Mouse (Mus musculus) forebrain, embryonic 10.5 days (tissue): ENCODE measurements around the gene Vav2. TPM values are rescaled to one million over a fixed set of nuclear protein-coding genes. Genes with fewer than 3 reads are reported as not detected.

ENCODE experiments used
- DNase-seq: peaks from one replicate; pipeline ENCODE4 v3.0.0-alpha.2; 2017; ENCODE audit warnings: low spot score; ENCODE audit errors: extremely low spot score
- H3K27ac ChIP-seq: fragments of 300-500 bp; sonication (generic); 2 replicates; pipeline ENCODE4 v1.5.1; 2016; ENCODE audit warnings: mild to moderate bottlenecking
- H3K27me3 ChIP-seq: fragments of 300-500 bp; sonication (generic); 2 replicates; pipeline ENCODE4 v1.6.1; 2016; ENCODE audit warnings: mild to moderate bottlenecking; ENCODE audit not compliant: poor library complexity, severe bottlenecking
- H3K36me3 ChIP-seq: fragments of 300-500 bp; sonication (generic); replicated peaks from 2 replicates; pipeline ENCODE4 v1.6.1; 2016; ENCODE audit warnings: mild to moderate bottlenecking, moderate library complexity
- H3K4me1 ChIP-seq: fragments of 300-500 bp; sonication (generic); 2 replicates; pipeline ENCODE4 v1.6.1; 2016
- H3K4me3 ChIP-seq: fragments of 300-500 bp; sonication (generic); 2 replicates; pipeline ENCODE4 v1.5.1; 2016; ENCODE audit warnings: mild to moderate bottlenecking, moderate library complexity
- H3K9me3 ChIP-seq: fragments of 300-500 bp; sonication (generic); 2 replicates; pipeline ENCODE4 v1.6.1; 2016; ENCODE audit warnings: mild to moderate bottlenecking, moderate library complexity
- WGBS: fragments of 180-500 bp; shearing (Covaris S2); methylation state at CpG from one replicate; pipeline ENCODE4 v1.1.7; 2016; 5-methylcytosine and 5-hydroxymethylcytosine counted together
- polyA plus RNA-seq: library from polyadenylated mRNA; unstranded; fragments of >200 nt; fragmentation: Nextera tagmentation; extraction: Ambion mirVana; gene quantifications from 2 replicates; pipeline ENCODE4 v1.2.1, GENCODE M21; 2016

Vav2 gene
- polyA plus RNA-seq, 1 experiment from 2014 or later, result 11.5 TPM

DNA sequence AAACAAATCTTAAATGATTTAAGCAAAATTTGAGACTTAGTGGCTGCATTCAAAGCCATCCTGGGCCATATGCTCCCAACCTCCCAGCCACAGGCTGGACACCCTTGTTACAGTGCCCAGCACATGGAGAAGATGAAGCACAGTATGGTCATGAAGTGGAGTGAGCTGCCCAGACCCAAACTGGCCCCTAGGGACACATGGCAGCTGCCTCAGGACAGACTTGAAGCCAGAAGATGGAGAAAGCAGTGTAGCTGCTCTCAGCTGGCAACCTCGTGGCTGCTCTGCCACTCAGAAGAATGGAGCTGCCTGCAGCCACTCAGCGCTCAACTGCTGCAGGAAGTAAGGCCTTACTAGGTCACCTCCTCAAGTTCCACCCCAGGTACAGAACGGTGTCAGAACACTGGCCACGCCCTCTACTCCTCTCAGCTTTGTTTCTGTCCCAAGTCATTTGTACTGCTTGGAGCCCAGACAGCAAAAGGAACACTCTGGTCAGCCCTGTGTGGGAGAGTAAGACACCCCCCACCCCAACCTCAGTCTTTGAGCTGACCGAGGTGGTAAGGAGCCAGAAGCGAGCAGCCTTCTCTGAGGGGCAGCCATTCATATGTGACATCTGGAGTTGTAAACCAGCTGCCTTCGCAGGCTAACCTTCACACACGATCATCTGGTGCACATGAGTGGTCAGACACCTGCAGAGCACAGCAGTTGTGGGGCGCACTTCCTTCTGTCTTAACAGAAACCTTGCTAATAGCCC, 130.0 kb downstream of the Vav2 start:
- no peaks in the 10 kb centered on the region for H3K9me3 ChIP-seq
- no peak overlapping the region for H3K27ac ChIP-seq
- H3K4me3 ChIP-seq, result no peak overlapping the region
- peaks cover 76% of the 10 kb centered on the region for H3K36me3 ChIP-seq
- no peak for DNase-seq
- WGBS, result 83% methylated on average over 9 of the region's 9 CpGs
- peaks cover 15% of the 10 kb centered on the region for H3K4me1 ChIP-seq
- no peaks in the 10 kb centered on the region for H3K27me3 ChIP-seq

DNA sequence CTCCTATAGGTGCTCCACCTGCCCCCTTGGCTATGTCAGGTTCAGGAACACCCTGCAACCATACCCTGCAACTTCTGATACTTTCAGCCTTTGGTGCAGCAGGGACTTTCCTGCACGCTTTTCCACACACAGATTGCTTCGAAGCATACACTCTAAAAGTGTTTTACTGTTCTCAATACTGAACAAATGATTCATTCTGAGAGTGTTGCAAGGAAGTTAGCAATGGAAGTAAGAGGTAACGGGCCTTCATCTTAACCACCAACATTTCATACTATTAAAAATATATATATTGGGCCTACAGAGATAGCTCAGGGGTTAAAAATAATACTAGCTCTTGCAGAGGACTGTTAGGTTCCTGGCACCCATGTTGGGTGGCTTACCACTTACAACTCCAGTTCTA, 132.1 kb downstream of the Vav2 start:
- H3K9me3 ChIP-seq, result no peaks in the 10 kb centered on the region
- no peak overlapping the region for H3K27ac ChIP-seq
- peaks cover 91% of the 10 kb centered on the region for H3K36me3 ChIP-seq
- H3K4me1 ChIP-seq, result peaks cover 9% of the 10 kb centered on the region; the same call in 1 of the 2 replicates
- no peaks in the 10 kb centered on the region for H3K27me3 ChIP-seq
- WGBS, result 91% methylated on average over 3 of the region's 3 CpGs
- no peak overlapping the region for H3K4me3 ChIP-seq
- no peak for DNase-seq

DNA sequence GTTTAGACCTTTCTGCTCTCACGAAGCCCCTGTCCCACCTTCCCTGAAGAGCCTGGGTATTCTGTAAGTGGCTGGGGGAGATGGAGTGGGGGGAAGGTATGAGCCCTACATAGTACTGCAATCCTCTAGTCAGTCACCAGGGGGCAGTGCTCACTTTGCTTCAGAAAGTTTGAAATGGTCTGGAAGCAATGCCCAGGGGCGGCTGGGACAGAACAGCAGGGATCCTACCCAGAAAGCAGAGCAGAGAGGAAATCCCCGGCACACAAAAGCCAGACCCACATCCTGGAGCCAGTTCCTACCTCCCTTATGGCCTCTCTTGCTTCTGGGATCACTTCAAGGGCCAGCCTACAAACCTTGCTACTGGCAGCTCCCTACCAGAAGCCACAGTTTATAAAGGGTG, 137.8 kb downstream of the Vav2 start:
- H3K27ac ChIP-seq, result peak overlapping the region; percentile 79
- H3K9me3 ChIP-seq, result no peaks in the 10 kb centered on the region
- 17% methylated on average over 3 of the region's 3 CpGs for WGBS
- no peaks in the 10 kb centered on the region for H3K27me3 ChIP-seq
- peaks cover 28% of the 10 kb centered on the region for H3K4me1 ChIP-seq
- H3K4me3 ChIP-seq, result 0 out of 2 replicates have a peak overlapping the region, but pooled peaks have one; percentile 14
- peak; percentile 81 for DNase-seq
- peaks cover 92% of the 10 kb centered on the region for H3K36me3 ChIP-seq

DNA sequence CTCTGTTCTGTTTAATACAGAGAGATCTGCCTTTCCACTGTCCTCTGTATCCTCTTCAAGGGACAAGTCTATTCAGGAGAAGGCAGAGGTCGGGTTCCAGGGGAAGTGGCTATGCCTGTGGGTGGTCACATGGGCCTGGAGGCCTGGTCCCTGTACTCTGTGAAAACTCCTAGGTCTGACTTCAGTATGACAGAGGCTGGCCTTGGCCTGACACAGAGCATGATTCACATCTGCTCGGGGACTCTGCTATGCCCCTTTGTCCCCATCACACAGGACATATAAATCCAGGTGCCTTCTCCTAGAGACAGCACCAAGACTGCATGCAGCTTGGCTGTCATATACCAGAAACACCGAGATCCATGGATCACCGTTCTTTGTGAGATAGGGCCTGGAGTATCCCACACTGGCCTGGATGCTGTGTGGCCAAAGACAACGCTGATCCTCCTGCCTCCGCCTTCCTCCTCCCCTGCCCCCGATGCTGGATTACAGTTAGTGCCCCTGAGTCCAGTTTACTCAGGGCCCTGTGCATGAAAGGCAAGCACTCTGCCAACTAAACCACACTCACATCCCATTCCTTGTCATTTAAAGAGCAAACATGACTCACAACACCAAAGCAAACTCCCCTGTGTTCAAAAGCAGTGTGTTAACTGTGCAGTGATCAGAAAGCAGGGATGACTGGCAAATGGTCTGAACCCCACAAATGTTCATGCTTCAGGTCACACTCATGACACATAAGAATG, 139.7 kb downstream of the Vav2 start:
- Histone ChIP-seq H3K4me1 (peaks cover 24% of the 10 kb centered on the region), H3K4me3 (no peak overlapping the region), H3K27ac (0 out of 2 replicates have a peak overlapping the region, but pooled peaks have one; percentile 48), H3K27me3 (no peaks in the 10 kb centered on the region), H3K9me3 (no peaks in the 10 kb centered on the region), H3K36me3 (peaks cover 94% of the 10 kb centered on the region)
- no peak for DNase-seq
- WGBS, result 82% methylated on average over 7 of the region's 7 CpGs

DNA sequence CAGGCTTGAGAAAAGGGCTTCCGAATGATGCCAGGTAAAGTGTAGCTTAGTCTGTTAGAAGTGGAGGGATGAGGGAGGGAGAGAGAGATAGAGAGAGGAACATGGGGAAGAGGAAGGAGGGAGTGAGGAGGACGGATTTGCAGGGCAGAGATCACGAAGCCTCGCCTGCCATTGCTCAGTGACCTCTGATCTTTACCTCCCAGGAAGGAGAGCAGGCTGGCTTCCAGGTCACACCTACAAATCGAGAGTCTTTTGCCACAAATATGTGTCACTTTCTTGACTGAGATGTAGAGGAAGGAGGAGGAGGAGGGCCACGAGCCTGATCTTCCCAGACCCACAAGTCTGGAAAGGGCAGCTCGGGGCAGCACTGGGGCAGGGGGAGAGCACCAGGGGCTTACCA, 142.4 kb downstream of the Vav2 start:
- Histone ChIP-seq H3K4me3 (no peak overlapping the region), H3K9me3 (no peaks in the 10 kb centered on the region), H3K36me3 (peaks cover 86% of the 10 kb centered on the region), H3K4me1 (peaks cover 16% of the 10 kb centered on the region), H3K27me3 (no peaks in the 10 kb centered on the region), H3K27ac (no peak overlapping the region)
- DNase-seq, result no peak
- 80% methylated on average over 7 of the region's 7 CpGs for WGBS

DNA sequence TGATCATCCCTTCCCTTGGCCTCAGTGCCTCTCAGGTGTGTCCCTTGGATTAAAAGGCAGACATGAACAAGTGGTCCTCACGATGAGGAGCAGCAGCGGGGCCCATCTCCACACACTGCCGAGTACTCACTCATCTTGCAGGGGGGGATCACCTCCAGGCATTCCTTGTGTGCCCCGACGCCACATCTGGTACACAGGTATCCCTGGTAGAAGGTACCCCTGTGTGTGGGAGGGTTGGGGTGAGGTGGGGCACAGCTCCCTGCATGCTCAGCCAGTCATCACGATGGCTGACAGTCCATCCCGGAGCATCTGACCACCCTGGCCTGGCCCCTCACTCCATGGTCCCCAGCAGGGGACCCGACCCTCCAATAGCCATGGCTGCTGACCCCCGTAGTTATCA, 145.1 kb downstream of the Vav2 start:
- Histone ChIP-seq H3K27me3 (no peaks in the 10 kb centered on the region), H3K36me3 (peaks cover 89% of the 10 kb centered on the region), H3K4me3 (no peak overlapping the region), H3K27ac (no peak overlapping the region), H3K9me3 (no peaks in the 10 kb centered on the region), H3K4me1 (peaks cover 5% of the 10 kb centered on the region; the same call in 1 of the 2 replicates)
- WGBS, result 92% methylated on average over 9 of the region's 9 CpGs
- DNase-seq, result no peak

DNA sequence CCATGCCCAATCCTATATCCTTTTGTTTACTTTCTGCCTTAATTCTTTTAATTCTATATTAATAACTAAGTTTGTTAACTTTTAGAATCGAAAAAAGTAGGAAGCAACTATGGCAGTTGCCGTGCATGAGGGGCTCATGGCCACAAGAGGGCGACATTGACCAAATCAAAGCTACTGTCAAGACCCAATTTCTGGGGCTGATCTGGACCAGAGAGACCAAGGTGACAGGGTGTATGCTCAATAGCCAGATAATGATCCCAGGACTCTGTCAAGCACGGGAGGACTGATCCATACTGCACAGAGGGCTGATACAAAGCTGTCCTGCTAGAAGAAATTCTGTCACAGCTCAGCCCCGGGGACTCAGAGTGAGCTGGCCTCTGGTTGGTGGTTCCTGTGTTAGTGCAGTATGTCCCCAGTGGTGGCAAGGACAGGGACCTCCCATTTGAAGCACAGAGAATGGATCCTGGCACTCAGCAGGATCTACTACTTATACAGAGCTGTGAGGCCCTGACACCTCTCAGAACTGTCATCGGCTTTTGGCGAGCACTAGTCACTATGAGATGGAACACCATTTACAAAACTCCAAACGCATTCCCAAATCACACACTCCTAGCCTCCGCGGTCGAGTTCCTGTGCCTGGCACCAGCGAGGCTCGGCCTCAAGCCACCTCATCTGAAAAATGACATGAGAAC, 145.8 kb downstream of the Vav2 start:
- Histone ChIP-seq H3K27ac (no peak overlapping the region), H3K4me1 (no peaks in the 10 kb centered on the region), H3K4me3 (no peak overlapping the region), H3K27me3 (no peaks in the 10 kb centered on the region), H3K9me3 (no peaks in the 10 kb centered on the region), H3K36me3 (peaks cover 89% of the 10 kb centered on the region)
- peak; percentile 68 for DNase-seq
- WGBS, result 73% methylated on average over 13 of the region's 13 CpGs

DNA sequence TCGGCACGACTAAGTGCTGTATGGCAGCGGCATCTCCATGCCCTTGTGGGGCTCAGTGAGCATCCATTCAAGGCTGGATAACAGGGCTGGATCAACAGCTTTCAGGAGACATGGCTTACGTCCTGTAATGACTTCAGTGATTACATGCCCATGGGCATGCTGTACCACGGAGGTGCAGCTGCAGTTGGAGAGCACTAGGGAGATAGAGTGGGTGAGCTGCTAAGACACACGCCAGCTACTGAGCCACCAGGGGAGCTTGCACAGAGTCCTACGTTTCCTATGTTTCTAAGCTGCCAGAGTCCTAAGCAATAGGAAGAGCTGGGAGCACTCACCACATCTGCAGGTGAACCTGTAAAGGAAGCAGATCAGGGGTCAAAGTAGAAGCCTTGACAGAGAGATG, 148.0 kb downstream of the Vav2 start:
- WGBS, result 95% methylated on average over 7 of the region's 7 CpGs
- peaks cover 7% of the 10 kb centered on the region; the same call in 1 of the 2 replicates for H3K9me3 ChIP-seq
- no peaks in the 10 kb centered on the region for H3K27me3 ChIP-seq
- H3K4me3 ChIP-seq, result no peak overlapping the region
- H3K27ac ChIP-seq, result no peak overlapping the region
- peaks cover 90% of the 10 kb centered on the region for H3K36me3 ChIP-seq
- no peak for DNase-seq
- H3K4me1 ChIP-seq, result no peaks in the 10 kb centered on the region

DNA sequence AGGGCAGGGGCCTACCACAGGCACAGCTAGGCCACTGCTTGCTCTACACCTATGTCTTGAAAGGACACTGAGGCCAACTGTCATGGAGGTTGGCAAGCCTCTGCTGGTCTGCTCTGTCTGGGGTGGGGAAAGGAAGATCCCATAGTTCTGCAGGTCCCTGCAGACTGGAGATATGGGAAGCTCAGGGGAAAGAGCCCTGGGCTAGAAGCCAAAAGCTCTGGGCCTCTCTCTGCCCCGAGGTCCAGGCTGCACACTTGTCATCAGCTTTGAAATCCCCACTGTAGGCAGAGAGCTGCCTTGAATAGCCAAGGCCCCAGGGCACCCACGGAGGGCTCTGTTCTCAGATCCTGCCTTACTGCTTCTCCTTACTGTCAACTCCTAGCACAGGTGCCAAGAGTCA, 158.5 kb downstream of the Vav2 start:
- Histone ChIP-seq H3K4me3 (no peak overlapping the region), H3K9me3 (no peaks in the 10 kb centered on the region), H3K4me1 (no peaks in the 10 kb centered on the region), H3K36me3 (peaks cover 98% of the 10 kb centered on the region), H3K27ac (no peak overlapping the region), H3K27me3 (no peaks in the 10 kb centered on the region)
- no peak for DNase-seq
- WGBS, result 78% methylated on average over 2 of the region's 2 CpGs

DNA sequence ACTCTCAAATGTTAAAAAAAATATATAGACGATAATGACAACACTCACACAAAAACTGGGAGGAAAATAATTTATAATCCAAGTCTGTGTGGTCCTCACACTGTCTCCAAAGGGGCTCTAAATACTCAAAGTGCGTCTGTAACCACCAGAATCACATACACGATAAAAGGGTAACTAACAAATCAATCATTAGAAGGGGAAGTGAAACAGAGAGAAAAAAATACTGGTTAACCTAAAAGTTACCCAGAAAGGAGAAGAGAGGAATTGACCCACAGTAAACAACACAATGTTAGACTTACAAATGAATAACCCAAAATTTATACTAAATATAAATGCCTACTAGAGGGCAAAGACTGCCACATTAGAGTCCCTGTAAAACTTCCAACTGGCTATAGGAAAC, 161.0 kb downstream of the Vav2 start:
- DNase-seq, result no peak
- Histone ChIP-seq H3K27ac (no peak overlapping the region), H3K36me3 (peaks cover 97% of the 10 kb centered on the region), H3K4me1 (no peaks in the 10 kb centered on the region), H3K9me3 (no peaks in the 10 kb centered on the region), H3K4me3 (no peak overlapping the region), H3K27me3 (no peaks in the 10 kb centered on the region)
- 92% methylated on average over 3 of the region's 3 CpGs for WGBS

DNA sequence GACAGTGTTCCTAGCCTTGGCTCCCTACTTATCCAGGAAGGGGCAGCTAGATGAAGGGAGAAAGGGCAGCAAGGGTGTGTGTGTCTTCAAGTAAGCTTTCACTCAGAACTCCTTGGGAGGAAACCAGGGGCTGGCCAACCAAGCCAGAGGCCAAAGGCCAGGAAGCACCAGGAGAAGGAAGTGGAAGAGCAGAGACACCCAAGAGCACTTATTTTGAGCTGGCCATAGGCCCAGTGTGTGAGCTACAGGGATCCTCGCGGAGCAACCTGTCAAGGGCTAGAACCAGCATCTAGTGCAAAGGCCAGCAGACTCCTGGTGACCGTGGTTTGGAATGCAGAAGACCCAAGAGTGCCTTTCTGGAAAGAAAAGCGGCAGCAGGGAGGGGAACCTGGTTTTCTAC, 163.8 kb downstream of the Vav2 start:
- DNase-seq, result no peak
- H3K4me3 ChIP-seq, result no peak overlapping the region
- no peak overlapping the region for H3K27ac ChIP-seq
- H3K4me1 ChIP-seq, result no peaks in the 10 kb centered on the region
- 94% methylated on average over 4 of the region's 4 CpGs for WGBS
- peaks cover 70% of the 10 kb centered on the region for H3K36me3 ChIP-seq
- no peaks in the 10 kb centered on the region for H3K27me3 ChIP-seq
- no peaks in the 10 kb centered on the region for H3K9me3 ChIP-seq

DNA sequence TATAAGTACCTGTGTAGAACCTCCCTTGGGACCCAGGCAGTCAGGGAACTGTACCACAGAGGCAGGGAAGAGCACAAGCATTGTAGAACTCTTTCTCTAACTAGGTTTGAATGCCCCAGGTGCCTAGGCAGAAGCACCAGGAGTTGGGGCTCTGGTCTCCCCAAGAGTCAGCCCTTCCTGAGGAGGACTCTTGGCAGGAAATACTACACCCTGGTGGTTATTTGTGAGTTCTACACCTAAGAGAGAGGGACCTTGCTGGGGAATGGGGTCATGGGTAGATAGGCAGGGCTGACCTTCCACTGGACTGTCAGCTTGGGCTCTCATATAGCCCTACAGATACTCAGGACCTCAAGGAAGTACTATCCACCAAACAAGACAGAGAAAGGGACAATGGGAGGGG, 175.4 kb downstream of the Vav2 start:
- H3K36me3 ChIP-seq, result no peaks in the 10 kb centered on the region

DNA sequence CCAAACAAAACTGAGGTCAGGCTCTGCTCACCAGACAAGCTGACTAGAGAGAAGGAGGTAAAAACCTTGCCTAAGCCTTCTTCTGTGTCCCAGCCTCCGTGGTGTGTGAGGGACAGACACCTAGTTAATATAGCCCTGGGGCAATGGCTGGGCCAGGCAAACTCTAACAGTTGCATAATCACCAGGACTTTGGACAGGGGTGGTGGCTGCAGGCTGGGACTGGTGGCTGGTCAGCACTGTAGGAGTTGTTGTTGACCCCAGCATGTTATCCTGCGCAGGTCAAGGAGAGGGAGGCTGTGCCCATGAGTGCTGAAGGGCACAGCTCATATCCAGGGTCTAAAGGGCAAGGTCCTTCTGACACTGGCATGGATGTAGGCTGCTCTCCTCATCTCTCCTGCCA, 178.6 kb downstream of the Vav2 start, which contains the start of gene Sardh:
Gene Sardh (minus strand): TSS at position 127 of the 400 bp plus-strand sequence.
- H3K4me1 ChIP-seq, result peaks cover 17% of the 10 kb centered on the region
- 78% methylated on average over 2 of the region's 2 CpGs for WGBS
- H3K27me3 ChIP-seq, result no peaks in the 10 kb centered on the region
- no peak for DNase-seq
- no peak within 1 kb of the TSS for H3K27ac ChIP-seq
- no peak within 1 kb of the TSS for H3K4me3 ChIP-seq
- H3K9me3 ChIP-seq, result no peaks in the 10 kb centered on the region
- H3K36me3 ChIP-seq, result no peaks in the 10 kb centered on the region

More for the DNA sequence above, 175.4 kb downstream of the Vav2 start:
- H3K4me1 ChIP-seq, result peaks cover 13% of the 10 kb centered on the region
- H3K9me3 ChIP-seq, result no peaks in the 10 kb centered on the region
- no peak overlapping the region for H3K4me3 ChIP-seq
- no peak for DNase-seq
- no peak overlapping the region for H3K27ac ChIP-seq
- H3K27me3 ChIP-seq, result no peaks in the 10 kb centered on the region
